Mouse (Mus musculus): ENCODE measurements around the gene Kif17.

GRCm38 (mm10) chr4:138310311-138310910 is 60.2 kb downstream of the Kif17 start:
- TF ChIP-seq CTCF (IDR thresholded peaks at IDR 0.05; ENCODE audit: borderline replicate concordance, insufficient read depth, low read length) = no peak
- TF ChIP-seq POLR2A (IDR thresholded peaks at IDR 0.05; ENCODE audit: low read depth, low read length) = no peak

Measured in embryonic fibroblast, embryonic 13.5 days (primary cell).